Mouse (Mus musculus): ENCODE data around the gene Snta1.

The Snta1 gene

GRCm38 (mm10) chr2:154422181-154422580 lies 14.3 kb upstream of the Snta1 start:
- DNase-seq (ENCODE audit: low spot score in 2 of 2), result no peak

DNA sequence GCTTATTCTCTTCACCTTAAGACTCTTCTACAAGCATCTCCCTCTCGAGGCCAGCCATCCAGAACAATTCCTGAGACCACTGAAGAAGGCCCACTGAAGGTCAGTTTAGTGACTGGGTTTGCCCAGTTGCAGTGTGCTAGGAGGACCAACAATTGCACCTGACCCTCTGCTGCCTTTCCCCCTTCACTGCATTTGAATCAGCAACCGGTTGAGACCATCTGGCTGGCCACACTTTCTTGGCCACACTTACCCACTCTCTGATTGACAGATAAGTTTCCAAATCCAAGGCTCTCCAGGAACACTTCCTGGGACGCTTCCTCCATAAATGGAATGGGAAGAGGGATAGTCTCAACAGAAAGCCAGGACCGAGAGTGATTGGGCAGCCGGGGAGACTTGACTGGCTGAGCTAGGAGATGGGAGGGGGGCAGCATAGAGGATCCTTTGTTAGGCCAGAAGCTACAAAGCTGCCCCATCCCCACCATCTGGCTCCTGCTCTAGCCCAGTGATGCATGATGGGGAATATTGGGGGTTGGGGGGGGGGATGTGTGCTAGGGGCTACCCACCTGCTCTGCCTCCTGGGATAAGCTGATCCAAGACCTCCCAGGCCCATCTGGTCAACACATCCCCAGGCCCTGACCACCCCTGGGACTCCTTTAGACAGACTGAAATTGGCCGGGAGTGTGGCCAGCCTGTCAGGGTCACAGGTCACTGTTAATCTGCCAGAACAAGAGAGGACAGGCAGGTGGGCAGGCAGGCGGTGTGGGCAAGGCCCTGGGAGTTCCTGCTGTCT lies 13.2 kb upstream of the Snta1 start:
- DNase-seq (ENCODE audit: low spot score in 2 of 2), result no peak

DNA sequence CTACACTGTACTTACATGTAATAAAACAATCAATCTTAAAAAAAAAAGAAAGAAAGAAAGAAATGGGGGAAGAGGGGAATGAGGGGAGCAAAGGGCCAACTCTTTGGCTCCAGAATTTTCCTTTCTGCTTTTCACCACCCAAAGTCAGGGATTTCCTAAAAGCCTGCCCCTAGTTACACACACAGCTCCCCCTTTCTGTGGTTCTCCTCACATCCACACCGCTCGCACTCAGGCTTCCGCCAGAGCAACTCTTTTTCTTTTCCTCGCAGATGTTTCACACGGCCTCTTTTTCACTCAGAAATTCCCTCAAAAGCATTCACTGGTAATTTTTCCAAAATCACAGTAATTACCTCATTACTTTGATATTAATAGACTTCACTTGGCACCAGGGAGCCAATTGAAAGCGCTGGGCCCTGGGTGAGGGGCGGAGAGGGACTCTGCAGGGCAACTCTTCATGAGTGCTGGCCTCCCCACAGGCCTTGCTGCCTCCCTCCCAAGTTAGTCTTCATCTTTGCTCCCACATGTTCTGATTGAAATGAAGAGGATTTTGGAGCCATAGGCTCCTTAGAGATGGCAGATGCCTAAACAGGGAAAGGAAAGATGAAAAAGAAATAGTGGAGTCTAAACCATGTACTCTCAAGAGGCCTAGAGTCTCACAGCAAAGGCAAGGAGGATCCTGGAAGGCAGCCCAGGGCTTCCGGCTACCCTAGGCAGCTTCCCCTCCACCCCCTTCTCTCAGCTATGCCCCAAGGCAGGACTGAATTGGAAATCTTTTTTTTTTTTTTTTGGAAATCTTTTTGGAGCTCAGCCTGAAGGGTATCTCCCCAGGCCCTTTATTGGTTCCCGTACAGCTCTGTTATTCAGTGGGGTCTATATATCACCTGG lies 12.0 kb upstream of the Snta1 start:
- no peak for DNase-seq (ENCODE audit: low spot score in 2 of 2)

DNA sequence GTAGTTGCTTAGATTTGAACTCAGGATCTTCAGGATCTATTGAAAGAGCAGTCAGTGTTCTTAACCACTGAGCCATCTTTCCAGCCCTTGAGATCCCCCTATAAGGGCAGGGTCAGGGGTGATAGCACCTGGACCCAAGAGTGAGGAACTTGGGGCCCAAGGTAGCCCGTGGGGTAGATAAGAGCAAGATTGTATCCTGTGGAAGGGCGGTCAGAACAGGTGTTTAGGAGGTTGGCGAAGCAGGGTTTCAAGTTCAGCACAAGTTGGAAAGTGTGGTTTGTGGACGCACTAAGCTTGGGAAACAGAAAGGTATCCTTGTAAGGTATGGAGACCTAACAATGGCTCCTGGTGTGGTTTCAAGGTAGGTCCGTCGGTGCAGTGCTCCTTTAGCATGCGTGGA lies 10.1 kb upstream of the Snta1 start:
- DNase-seq (ENCODE audit: low spot score in 2 of 2), result no peak

DNA sequence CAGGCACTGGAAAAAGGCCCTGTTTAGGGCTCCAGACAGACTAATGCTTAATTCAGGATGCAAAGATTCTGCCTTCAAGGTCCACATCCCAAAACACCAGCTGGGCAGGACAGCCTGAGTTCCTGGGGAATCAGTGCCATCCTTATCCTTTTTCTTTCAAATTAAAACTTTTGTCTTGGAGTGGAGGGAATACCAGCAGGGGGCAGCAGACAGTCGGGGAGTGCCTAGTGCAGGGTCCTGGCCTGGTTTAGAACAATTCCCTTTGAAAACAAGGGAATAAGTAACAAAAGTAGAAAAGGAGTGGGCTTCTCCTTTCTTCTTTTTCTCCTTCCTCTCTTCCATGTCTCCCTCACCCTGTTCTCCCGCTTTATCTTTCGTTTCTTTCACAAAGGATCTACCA lies 9.2 kb upstream of the Snta1 start:
- peak; percentile 65 to 89 for DNase-seq (ENCODE audit: low spot score in 2 of 2)

DNA sequence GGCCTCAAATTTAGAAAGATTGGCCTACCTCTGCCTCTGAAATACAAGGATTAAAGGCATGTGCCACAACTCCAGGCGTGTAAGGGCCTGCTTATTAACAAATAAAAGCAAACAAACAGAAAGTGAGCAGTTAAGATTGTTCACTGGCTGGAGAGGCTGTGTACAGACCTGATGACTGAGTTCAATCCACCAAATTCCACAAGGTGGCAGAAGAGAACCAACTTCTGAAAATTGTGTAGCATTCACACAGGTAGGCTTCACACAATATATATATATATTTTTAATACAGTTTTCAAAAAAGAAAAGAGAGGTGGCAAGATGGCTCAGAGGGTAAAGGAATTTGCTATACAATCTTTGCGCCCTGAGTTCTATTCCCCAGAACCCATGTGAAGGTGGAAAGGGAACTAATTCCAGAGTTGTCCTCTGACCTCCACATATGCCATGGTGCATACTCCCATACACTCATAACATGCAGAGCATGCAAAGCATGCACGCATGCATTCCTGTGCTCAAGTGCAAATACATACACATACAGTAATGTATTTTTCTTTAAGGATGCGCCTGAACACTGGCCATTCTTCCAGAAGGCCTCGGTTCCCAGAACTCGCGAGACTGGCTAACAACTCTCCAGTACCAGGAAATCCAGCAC lies 4.2 kb upstream of the Snta1 start:
- peak; percentile 72 to 77 for DNase-seq (ENCODE audit: low spot score in 2 of 2)

- peak; percentile 62 to 70 for DNase-seq (ENCODE audit: low spot score in 2 of 2)
Measured at GRCm38 (mm10) chr2:154410355-154410754, 2.5 kb upstream of the Snta1 start.

DNA sequence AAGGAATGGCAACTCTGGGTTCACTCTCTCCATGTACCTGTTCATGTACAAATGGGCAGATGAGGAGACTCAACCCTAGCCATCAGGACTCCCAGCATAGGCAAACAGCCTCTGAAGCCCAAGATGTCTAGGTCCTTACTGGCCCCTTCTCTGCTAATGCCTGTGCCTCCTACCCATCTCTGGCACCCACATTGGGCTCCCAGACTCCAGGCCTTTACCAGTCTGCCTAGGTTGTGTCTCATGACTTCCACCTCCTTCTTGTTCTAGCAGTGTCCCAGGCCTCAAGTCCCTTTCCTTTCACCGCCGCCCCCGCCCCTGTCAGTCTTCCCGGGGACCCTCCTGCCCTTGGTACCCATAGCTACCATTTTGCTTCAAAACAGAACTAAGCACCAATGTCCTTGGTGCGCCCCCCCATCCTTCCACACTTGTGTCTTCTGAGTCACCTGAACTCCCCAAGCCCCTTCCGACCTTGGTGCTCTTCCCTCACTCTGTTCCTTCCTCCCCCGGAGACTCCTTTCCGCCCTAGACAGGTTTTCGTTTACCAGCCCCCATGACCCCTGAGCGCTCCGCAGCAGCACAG lies 746 bp downstream of the Snta1 start:
- peak in 1 of 2 experiments; percentile 23 for DNase-seq (ENCODE audit: low spot score in 2 of 2)

- no peak for DNase-seq (ENCODE audit: low spot score in 2 of 2)
Measured at GRCm38 (mm10) chr2:154405447-154405994, 2.4 kb downstream of the Snta1 start.

DNA sequence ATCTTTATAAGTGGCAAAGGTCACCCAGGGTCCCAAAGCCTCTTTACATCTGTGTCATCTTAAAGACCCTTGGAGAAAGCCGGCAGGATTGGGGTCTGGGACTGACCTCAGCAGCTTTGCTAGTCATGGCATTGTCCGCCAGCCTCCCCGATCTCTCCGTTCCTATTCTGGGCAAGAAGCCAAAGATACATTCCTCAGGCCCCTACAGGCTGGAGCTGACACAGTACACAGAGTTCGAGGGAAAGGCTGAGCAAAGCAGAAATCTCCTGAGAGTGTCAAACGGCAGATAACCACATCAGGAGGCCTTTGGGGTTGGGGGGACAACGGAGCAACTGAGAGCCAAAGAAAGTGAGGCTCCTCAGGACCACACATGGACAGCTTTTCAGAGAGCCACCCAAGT lies 5.1 kb downstream of the Snta1 start:
- no peak for DNase-seq (ENCODE audit: low spot score in 2 of 2)

DNA sequence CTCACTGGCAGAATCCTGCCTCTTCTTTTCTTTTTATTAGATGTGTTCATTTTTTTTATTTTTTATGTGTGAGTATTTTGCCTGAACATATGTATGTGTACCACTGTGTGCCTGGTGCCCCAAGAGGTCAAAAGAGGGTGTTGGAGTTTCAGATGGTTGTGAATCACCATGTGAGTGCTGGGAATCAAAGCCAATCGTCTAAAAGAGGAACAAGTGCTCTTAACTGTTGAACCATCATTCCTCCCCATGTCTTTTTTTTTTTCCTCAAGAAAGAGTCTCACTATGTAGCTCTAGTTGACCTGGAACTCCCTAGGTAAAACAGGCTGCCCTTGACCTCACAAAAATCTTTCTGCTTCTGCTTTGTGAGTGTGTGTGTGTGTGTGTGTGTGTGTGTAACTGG lies 5.9 kb downstream of the Snta1 start:
- no peak for DNase-seq (ENCODE audit: low spot score in 2 of 2)

DNA sequence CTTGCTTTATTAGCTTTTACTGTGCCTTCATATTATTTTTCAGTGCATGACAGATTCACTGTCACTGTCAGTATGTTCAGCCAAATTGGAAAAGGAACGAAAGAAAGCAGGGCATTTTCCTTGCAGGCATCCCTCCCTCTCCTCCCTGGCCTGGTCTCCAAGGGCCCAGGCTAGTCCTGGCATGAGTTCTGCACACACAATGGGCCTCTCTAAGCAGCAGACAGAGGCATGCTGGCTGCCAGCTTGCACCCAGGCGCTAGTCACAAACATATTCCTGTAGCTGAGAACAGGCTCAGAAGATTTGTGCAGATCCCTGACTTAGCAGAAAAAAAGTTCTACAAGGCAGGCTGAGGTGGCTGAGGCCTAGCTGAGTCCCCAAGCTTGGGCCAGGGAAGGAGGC lies 8.6 kb downstream of the Snta1 start:
- DNase-seq (ENCODE audit: low spot score in 2 of 2), result no peak

DNA sequence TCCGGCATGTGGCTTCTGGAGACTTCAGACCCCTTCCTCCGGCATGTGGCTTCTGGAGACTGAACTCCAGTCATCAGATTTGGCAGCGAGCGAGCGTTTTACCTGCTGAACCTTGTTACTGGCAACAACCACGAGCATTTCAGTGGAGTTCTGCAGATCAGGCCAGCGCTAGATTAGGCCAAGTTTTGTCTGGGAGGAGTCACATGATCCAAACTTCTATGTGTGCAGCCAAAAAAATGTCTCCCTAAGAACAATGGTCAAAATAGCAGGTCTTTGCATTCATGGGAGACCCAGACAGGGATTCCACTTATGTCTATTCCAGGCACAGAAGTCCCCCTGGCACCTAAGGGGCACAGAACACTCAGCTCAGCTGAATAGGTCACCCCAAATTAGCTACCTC lies 9.6 kb downstream of the Snta1 start:
- DNase-seq (ENCODE audit: low spot score in 2 of 2), result no peak

DNA sequence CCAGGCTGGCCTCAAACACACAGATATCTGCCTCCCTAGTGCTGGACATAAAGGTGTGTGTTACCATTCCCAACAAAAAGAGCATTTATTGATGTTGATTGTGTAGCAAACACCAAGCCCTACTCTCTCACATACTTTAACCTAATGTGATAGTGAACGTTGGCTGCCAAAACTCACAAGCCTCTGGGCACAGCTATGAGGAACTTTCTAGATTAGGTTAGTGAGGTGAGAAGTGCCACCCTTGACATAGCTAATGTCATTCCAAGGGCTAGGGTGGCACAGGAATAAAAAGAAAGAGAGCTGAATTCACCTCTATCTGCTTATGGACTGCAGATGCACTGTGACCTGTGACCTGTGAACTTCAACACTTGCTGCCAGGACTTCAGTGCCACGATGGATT lies 11.4 kb downstream of the Snta1 start:
- no peak for DNase-seq (ENCODE audit: low spot score in 2 of 2)

DNA sequence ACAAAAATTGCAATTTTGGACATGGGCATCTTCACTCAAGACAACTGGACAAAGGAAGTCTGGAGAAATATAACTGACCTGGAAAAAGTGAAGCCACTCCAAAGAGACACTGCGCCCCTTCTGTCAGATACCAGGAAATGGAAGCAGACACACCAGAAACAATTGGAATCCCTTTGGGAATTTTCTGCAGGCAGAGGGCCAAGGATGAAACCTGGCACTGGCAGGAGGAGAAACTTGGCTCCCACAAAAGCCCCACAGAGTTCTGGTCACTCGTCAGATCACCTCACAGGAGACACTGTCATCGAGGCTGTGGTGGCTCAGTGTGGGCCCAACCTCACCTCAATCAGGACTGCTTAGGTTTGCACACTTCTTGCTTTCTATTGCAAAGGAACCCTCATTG lies 13.3 kb downstream of the Snta1 start:
- DNase-seq (ENCODE audit: low spot score in 2 of 2), result no peak

GRCm38 (mm10) chr2:154390180-154390964 lies 17.5 kb downstream of the Snta1 start:
- DNase-seq (ENCODE audit: low spot score in 2 of 2), result peak in 1 of 2 experiments; percentile 45

- DNase-seq (ENCODE audit: low spot score in 2 of 2), result peak; percentile 91
Measured at GRCm38 (mm10) chr2:154379103-154379502, 28.8 kb downstream of the Snta1 start.

- DNase-seq (ENCODE audit: low spot score in 2 of 2), result no peak
Measured at GRCm38 (mm10) chr2:154374807-154375601, 32.9 kb downstream of the Snta1 start.

DNA sequence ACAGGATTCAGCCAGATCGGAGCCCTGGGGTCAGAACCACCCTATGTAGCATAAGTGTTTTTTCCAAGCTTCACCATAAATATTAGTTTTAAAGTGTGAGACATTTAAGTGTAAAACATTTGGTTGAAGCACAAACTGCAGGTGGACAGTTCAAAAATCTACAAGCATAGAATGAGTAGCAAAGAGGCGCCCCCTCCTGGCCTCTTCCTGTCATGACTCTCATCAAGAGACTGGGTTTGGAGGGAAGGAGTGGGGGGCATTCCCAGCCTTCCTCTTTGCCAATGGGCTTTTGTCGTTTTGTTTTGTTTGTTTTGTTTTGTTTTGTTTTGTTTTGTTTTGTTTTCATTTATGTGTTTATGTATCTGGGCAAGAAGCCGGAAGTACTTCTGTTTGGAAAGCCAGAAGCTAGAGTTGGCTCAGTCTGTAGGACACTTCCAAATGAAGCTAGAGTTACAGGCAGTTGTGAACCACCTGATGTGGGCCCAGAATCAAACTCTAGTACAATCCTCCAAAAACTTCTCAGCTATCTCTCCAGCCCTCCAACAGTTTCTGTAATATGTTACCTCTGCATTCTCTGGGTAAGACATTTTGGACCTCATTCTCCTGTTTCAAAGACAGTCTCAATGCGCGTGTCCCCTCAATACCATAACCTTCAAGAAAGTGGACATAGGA lies 33.8 kb downstream of the Snta1 start:
- peak; percentile 73 to 77 for DNase-seq (ENCODE audit: low spot score in 2 of 2)

Measured in right cerebral cortex, adult 2 months (tissue).